Mouse (Mus musculus) left cerebral cortex, adult 8-10 months (tissue): ENCODE data around the gene Bloc1s4. TPM values are rescaled to one million over a fixed set of nuclear protein-coding genes. Genes with fewer than 3 reads are reported as not detected.

Experiments
- DNase-seq, 2 experiments: peaks; one replicate each; pipeline ENCODE4 v3.0.0; 2022; ENCODE audit warnings: low spot score in 2 of 2
- total RNA-seq, 4 experiments: library from RNA; stranded (reverse); gene quantifications; 2 replicates each; pipeline ENCODE4 v1.2.4; 2022

Bloc1s4 gene
- total RNA-seq, 4 experiments from 2014 or later = 13.5 to 17.0 (median 14.1) TPM

- DNase-seq = peak in 1 of 2 experiments; percentile 94
Observed at GRCm38 (mm10) chr5:36742126-36742848, 6.2 kb downstream of the Bloc1s4 start.

GRCm38 (mm10) chr5:36739829-36740228 is 8.6 kb downstream of the Bloc1s4 start:
- no peak for DNase-seq

GRCm38 (mm10) chr5:36738799-36739615 is 9.4 kb downstream of the Bloc1s4 start:
- peak; percentile 33 to 86 for DNase-seq

GRCm38 (mm10) chr5:36737765-36738164 is 10.7 kb downstream of the Bloc1s4 start:
- DNase-seq = no peak

- DNase-seq = no peak
Observed at GRCm38 (mm10) chr5:36736009-36736408, 12.4 kb downstream of the Bloc1s4 start.

- no peak for DNase-seq
Observed at GRCm38 (mm10) chr5:36735106-36735505, 13.3 kb downstream of the Bloc1s4 start.

GRCm38 (mm10) chr5:36733405-36733804 is 15.0 kb downstream of the Bloc1s4 start:
- DNase-seq = no peak

GRCm38 (mm10) chr5:36731901-36732652 is 16.4 kb downstream of the Bloc1s4 start:
- no peak for DNase-seq

GRCm38 (mm10) chr5:36730689-36731088 is 17.8 kb downstream of the Bloc1s4 start:
- no peak for DNase-seq

GRCm38 (mm10) chr5:36729923-36730322 is 18.5 kb downstream of the Bloc1s4 start:
- DNase-seq = no peak

- no peak for DNase-seq
Observed at GRCm38 (mm10) chr5:36729086-36729473, 19.4 kb downstream of the Bloc1s4 start.

- no peak for DNase-seq
Observed at GRCm38 (mm10) chr5:36728403-36729085, 19.9 kb downstream of the Bloc1s4 start.

GRCm38 (mm10) chr5:36727776-36728175 is 20.7 kb downstream of the Bloc1s4 start:
- no peak for DNase-seq

- no peak for DNase-seq
Observed at GRCm38 (mm10) chr5:36727136-36727535, 21.3 kb downstream of the Bloc1s4 start.

- no peak for DNase-seq
Observed at GRCm38 (mm10) chr5:36726387-36726801, 22.1 kb downstream of the Bloc1s4 start.

GRCm38 (mm10) chr5:36725861-36726260 is 22.6 kb downstream of the Bloc1s4 start:
- no peak for DNase-seq

- DNase-seq = no peak
Observed at GRCm38 (mm10) chr5:36724274-36724673, 24.2 kb downstream of the Bloc1s4 start.

GRCm38 (mm10) chr5:36723356-36723755 is 25.1 kb downstream of the Bloc1s4 start:
- DNase-seq = no peak

GRCm38 (mm10) chr5:36722415-36722856 is 26.0 kb downstream of the Bloc1s4 start:
- no peak for DNase-seq

- DNase-seq = peak in 1 of 2 experiments; percentile 38
Observed at GRCm38 (mm10) chr5:36720710-36721375, 27.6 kb downstream of the Bloc1s4 start.

GRCm38 (mm10) chr5:36720219-36720618 is 28.2 kb downstream of the Bloc1s4 start:
- no peak for DNase-seq
